Mouse (Mus musculus) central nervous system, embryonic 11.5 days (tissue): ENCODE data around the gene Smim14. TPM values are rescaled to one million over a fixed set of nuclear protein-coding genes. Genes with fewer than 3 reads are reported as not detected.

ENCODE experiments used
- polyA plus RNA-seq: library from polyadenylated mRNA; depleted of rRNA; stranded (reverse); fragments of >200 nt; gene quantifications from 2 replicates; pipeline ENCODE4 v1.2.3, GENCODE M21; 2012; rRNA removed

The Smim14 gene
- 34.4 and 45.1 TPM in 2 replicates for polyA plus RNA-seq

GRCm38 (mm10) chr5:65536751-65537419 lies at the start of gene Smim14, which contains the start of gene Ube2k:
Gene Smim14 (minus strand): TSS chr5:65537184.
Gene Ube2k (plus strand): TSS chr5:65537233.

GRCm38 (mm10) chr5:65492716-65493531 lies 44.1 kb downstream of the Smim14 start, which contains the start of gene Gm43552:
Gene Gm43552 (minus strand): TSS chr5:65492833.

GRCm38 (mm10) chr5:65435806-65436561 lies 101.0 kb downstream of the Smim14 start, which contains the start of gene Ugdh:
Gene Ugdh (minus strand): TSS chr5:65435949.

Other genes starting within 250 kb of the Smim14 start
- 41.6 and 55.9 TPM in 2 replicates for gene Rfc1, start 201.5 kb downstream of the Smim14 start, polyA plus RNA-seq
- gene Klb, start 188.9 kb downstream of the Smim14 start, polyA plus RNA-seq = 0.37 and 0.66 TPM in 2 replicates
- gene Rpl9, start 145.7 kb downstream of the Smim14 start, polyA plus RNA-seq = 1,209 and 1,253 TPM in 2 replicates
- 48.2 and 56.2 TPM in 2 replicates for gene Lias, start 145.7 kb downstream of the Smim14 start, polyA plus RNA-seq
- gene Ugdh, start 101.2 kb downstream of the Smim14 start, polyA plus RNA-seq = 59.6 and 60.5 TPM in 2 replicates
- gene Gm43552, start 44.4 kb downstream of the Smim14 start, polyA plus RNA-seq = 1.0 TPM in 1 of 2 replicates, not detected in the other
- gene Ube2k, start within 50 bp of the Smim14 start, polyA plus RNA-seq = 144 and 179 TPM in 2 replicates
- 72.8 and 142 TPM in 2 replicates for gene Pds5a, start 161.1 kb upstream of the Smim14 start, polyA plus RNA-seq
- 31.6 and 39.8 TPM in 2 replicates for gene N4bp2, start 226.3 kb upstream of the Smim14 start, polyA plus RNA-seq